Comparison of ENCODE assay signal across 19 mouse cellular contexts in genomic region chr1:90244537-90244936, GRCm38 (mm10). TPM values are rescaled to one million over a fixed set of nuclear protein-coding genes. Genes with fewer than 3 reads are reported as not detected.
"Had no signal": no experiment of that assay in that cellular context is flagged by ENCODE, and none has a peak within 500 bp of the region (broad histone marks: within the 10 kb centered on the region; RNA-seq: fewer than 3 reads in every experiment).

No protein-coding gene starts in this region.

- H3K4me1 ChIP-seq: lung, embryonic 15.5 days; megakaryocyte, embryonic 14.5 days; stomach, embryonic 15.5 days had no signal

- H3K27me3 ChIP-seq: lung, embryonic 15.5 days; midbrain, embryonic 12.5 days; neural tube, embryonic 12.5 days; stomach, embryonic 15.5 days had no signal

- H3K4me3 ChIP-seq: lung, embryonic 15.5 days; megakaryocyte, embryonic 14.5 days; midbrain, embryonic 12.5 days; neural tube, embryonic 12.5 days; stomach, embryonic 15.5 days had no signal

- ATAC-seq: lung, postnatal 0 days had no signal

- H3K9ac ChIP-seq: lung, embryonic 15.5 days; midbrain, embryonic 12.5 days; neural tube, embryonic 12.5 days; stomach, embryonic 15.5 days had no signal

- H3K36me3 ChIP-seq: lung, embryonic 15.5 days; midbrain, embryonic 12.5 days; neural tube, embryonic 12.5 days; stomach, embryonic 15.5 days had no signal

- DNase-seq: lung, adult 2 months; lung, postnatal 14 days; lung, postnatal 36 days; midbrain, embryonic 14.5 days; right cerebral cortex, postnatal 14 days; thymus, adult 2 months; thymus, postnatal 25 days; thymus, postnatal 4 days had no signal

- H3K27ac ChIP-seq: lung, embryonic 15.5 days; macrophage; neural tube, embryonic 12.5 days; stomach, embryonic 15.5 days; stomach, postnatal 0 days had no signal

- H3K9me3 ChIP-seq: lung, embryonic 15.5 days; megakaryocyte, embryonic 14.5 days; midbrain, embryonic 12.5 days; neural tube, embryonic 12.5 days; stomach, embryonic 15.5 days had no signal

- H3K4me2 ChIP-seq: lung, embryonic 15.5 days; midbrain, embryonic 12.5 days; neural tube, embryonic 12.5 days; stomach, embryonic 15.5 days had no signal

RNA-seq across cellular contexts. Expression of gene Ackr3, which starts 40.8 kb away (rescaled TPM):
- total RNA-seq: megakaryocyte progenitor cell, adult 5-6 weeks; monocyte, adult 5-6 weeks; neutrophil, adult 5-6 weeks had no signal
- polyA plus RNA-seq: macrophage had no signal
